Mouse (Mus musculus): ENCODE data around the gene Acsm2. TPM values are rescaled to one million over a fixed set of nuclear protein-coding genes. Genes with fewer than 3 reads are reported as not detected.

Gene Acsm2
- total RNA-seq, 1 experiment, result not detected

GRCm38 (mm10) chr7:119601954-119602317 is 47.8 kb downstream of the Acsm2 start:
- TF ChIP-seq ZC3H11A (IDR thresholded peaks at IDR 0.05; ENCODE audit: borderline replicate concordance, low read depth, low read length) (no peak), ZNF384 (IDR thresholded peaks at IDR 0.05; ENCODE audit: low read depth, low read length) (no peak), CHD2 (IDR thresholded peaks at IDR 0.05; ENCODE audit: low read depth, low read length) (no peak), MAFK (IDR thresholded peaks at IDR 0.05; ENCODE audit: insufficient read depth, low read depth, low read length) (no peak), HCFC1 (IDR thresholded peaks at IDR 0.05; ENCODE audit: borderline replicate concordance, insufficient read depth, low read length) (no peak)
- no peak for DNase-seq (ENCODE audit: low read depth, low spot score)
- Histone ChIP-seq H3K36me3 (ENCODE audit: control insufficient read depth, insufficient read depth, low read length, poor library complexity, severe bottlenecking) (no peaks in the 10 kb centered on the region), H3K9me3 (ENCODE audit: control insufficient read depth, insufficient read depth, low read depth, low read length) (no peaks in the 10 kb centered on the region), H3K27ac (ENCODE audit: insufficient read depth, low read depth, low read length, poor library complexity, severe bottlenecking) (no peak overlapping the region), H3K4me1 (ENCODE audit: control insufficient read depth in 2 of 2, insufficient read depth in 2 of 2, low read length in 2 of 2, poor library complexity in 1 of 2) (no peaks in the 10 kb centered on the region), H3K9ac (ENCODE audit: insufficient read depth, low read depth, low read length, poor library complexity, severe bottlenecking) (no peak overlapping the region), H3K4me3 (ENCODE audit: insufficient read depth in 1 of 2, low read depth in 1 of 2, low read length in 2 of 2, poor library complexity in 1 of 2, severe bottlenecking in 1 of 2) (no peak overlapping the region)
- in situ Hi-C loops (cut with MboI; ENCODE audit: low sequenced_read_pairs in 2 of 2, unreplicated experiment in 2 of 2), result no loop called here

GRCm38 (mm10) chr7:119604903-119605483 is 50.9 kb downstream of the Acsm2 start:
- H3K9me3 ChIP-seq (ENCODE audit: control insufficient read depth, insufficient read depth, low read depth, low read length), result no peaks in the 10 kb centered on the region
- no peaks in the 10 kb centered on the region for H3K36me3 ChIP-seq (ENCODE audit: control insufficient read depth, insufficient read depth, low read length, poor library complexity, severe bottlenecking)
- no peak overlapping the region for H3K9ac ChIP-seq (ENCODE audit: insufficient read depth, low read depth, low read length, poor library complexity, severe bottlenecking)
- in situ Hi-C loops (cut with MboI; ENCODE audit: low sequenced_read_pairs in 2 of 2, unreplicated experiment in 2 of 2), result no loop called here
- H3K4me3 ChIP-seq (ENCODE audit: insufficient read depth in 1 of 2, low read depth in 1 of 2, low read length in 2 of 2, poor library complexity in 1 of 2, severe bottlenecking in 1 of 2), result no peak overlapping the region
- H3K27ac ChIP-seq (ENCODE audit: insufficient read depth, low read depth, low read length, poor library complexity, severe bottlenecking), result no peak overlapping the region
- no peak for DNase-seq (ENCODE audit: low read depth, low spot score)
- TF ChIP-seq CHD2 (IDR thresholded peaks at IDR 0.05; ENCODE audit: low read depth, low read length) (no peak), MAFK (IDR thresholded peaks at IDR 0.05; ENCODE audit: insufficient read depth, low read depth, low read length) (no peak), ZC3H11A (IDR thresholded peaks at IDR 0.05; ENCODE audit: borderline replicate concordance, low read depth, low read length) (no peak), HCFC1 (IDR thresholded peaks at IDR 0.05; ENCODE audit: borderline replicate concordance, insufficient read depth, low read length) (no peak), ZNF384 (IDR thresholded peaks at IDR 0.05; ENCODE audit: low read depth, low read length) (no peak)
- no peaks in the 10 kb centered on the region for H3K4me1 ChIP-seq (ENCODE audit: control insufficient read depth in 2 of 2, insufficient read depth in 2 of 2, low read length in 2 of 2, poor library complexity in 1 of 2)

- H3K36me3 ChIP-seq (ENCODE audit: control insufficient read depth, insufficient read depth, low read length, poor library complexity, severe bottlenecking), result no peaks in the 10 kb centered on the region
- H3K9ac ChIP-seq (ENCODE audit: insufficient read depth, low read depth, low read length, poor library complexity, severe bottlenecking), result no peak overlapping the region
- no peaks in the 10 kb centered on the region for H3K9me3 ChIP-seq (ENCODE audit: control insufficient read depth, insufficient read depth, low read depth, low read length)
- no peak for DNase-seq (ENCODE audit: low read depth, low spot score)
- no peak overlapping the region for H3K27ac ChIP-seq (ENCODE audit: insufficient read depth, low read depth, low read length, poor library complexity, severe bottlenecking)
- in situ Hi-C loops (cut with MboI; ENCODE audit: low sequenced_read_pairs in 2 of 2, unreplicated experiment in 2 of 2), result no loop called here
- TF ChIP-seq HCFC1 (IDR thresholded peaks at IDR 0.05; ENCODE audit: borderline replicate concordance, insufficient read depth, low read length) (no peak), ZNF384 (IDR thresholded peaks at IDR 0.05; ENCODE audit: low read depth, low read length) (no peak), ZC3H11A (IDR thresholded peaks at IDR 0.05; ENCODE audit: borderline replicate concordance, low read depth, low read length) (no peak), CHD2 (IDR thresholded peaks at IDR 0.05; ENCODE audit: low read depth, low read length) (no peak)
- H3K4me3 ChIP-seq (ENCODE audit: insufficient read depth in 1 of 2, low read depth in 1 of 2, low read length in 2 of 2, poor library complexity in 1 of 2, severe bottlenecking in 1 of 2), result no peak overlapping the region
- no peaks in the 10 kb centered on the region for H3K4me1 ChIP-seq (ENCODE audit: control insufficient read depth in 2 of 2, insufficient read depth in 2 of 2, low read length in 2 of 2, poor library complexity in 1 of 2)
These were observed 52.0 kb downstream of the Acsm2 start for GRCm38 (mm10) chr7:119605926-119606663.

- TF ChIP-seq ZC3H11A (IDR thresholded peaks at IDR 0.05; ENCODE audit: borderline replicate concordance, low read depth, low read length) (no peak), MAFK (IDR thresholded peaks at IDR 0.05; ENCODE audit: insufficient read depth, low read depth, low read length) (no peak), HCFC1 (IDR thresholded peaks at IDR 0.05; ENCODE audit: borderline replicate concordance, insufficient read depth, low read length) (no peak), CHD2 (IDR thresholded peaks at IDR 0.05; ENCODE audit: low read depth, low read length) (no peak), ZNF384 (IDR thresholded peaks at IDR 0.05; ENCODE audit: low read depth, low read length) (no peak)
- H3K4me3 ChIP-seq (ENCODE audit: insufficient read depth in 1 of 2, low read depth in 1 of 2, low read length in 2 of 2, poor library complexity in 1 of 2, severe bottlenecking in 1 of 2), result no peak within 1 kb of the TSS
- no peaks in the 10 kb centered on the region for H3K9me3 ChIP-seq (ENCODE audit: control insufficient read depth, insufficient read depth, low read depth, low read length)
- no peak for DNase-seq (ENCODE audit: low read depth, low spot score)
- no peak within 1 kb of the TSS for H3K9ac ChIP-seq (ENCODE audit: insufficient read depth, low read depth, low read length, poor library complexity, severe bottlenecking)
- in situ Hi-C loops (cut with MboI; ENCODE audit: low sequenced_read_pairs in 2 of 2, unreplicated experiment in 2 of 2), result no loop called here
- H3K27ac ChIP-seq (ENCODE audit: insufficient read depth, low read depth, low read length, poor library complexity, severe bottlenecking), result no peak within 1 kb of the TSS
- H3K4me1 ChIP-seq (ENCODE audit: control insufficient read depth in 2 of 2, insufficient read depth in 2 of 2, low read length in 2 of 2, poor library complexity in 1 of 2), result no peaks in the 10 kb centered on the region
- no peaks in the 10 kb centered on the region for H3K36me3 ChIP-seq (ENCODE audit: control insufficient read depth, insufficient read depth, low read length, poor library complexity, severe bottlenecking)
These were observed 52.5 kb downstream of the Acsm2 start, which contains the start of gene Acsm1 for GRCm38 (mm10) chr7:119606664-119607076. Gene Acsm1, plus strand, starts transcription at chr7:119607026.
